Mouse (Mus musculus): ENCODE results near the gene 6030468B19Rik. TPM values are rescaled to one million over a fixed set of nuclear protein-coding genes. Genes with fewer than 3 reads are reported as not detected.

Gene 6030468B19Rik
- total RNA-seq, 1 experiment = not detected

DNA sequence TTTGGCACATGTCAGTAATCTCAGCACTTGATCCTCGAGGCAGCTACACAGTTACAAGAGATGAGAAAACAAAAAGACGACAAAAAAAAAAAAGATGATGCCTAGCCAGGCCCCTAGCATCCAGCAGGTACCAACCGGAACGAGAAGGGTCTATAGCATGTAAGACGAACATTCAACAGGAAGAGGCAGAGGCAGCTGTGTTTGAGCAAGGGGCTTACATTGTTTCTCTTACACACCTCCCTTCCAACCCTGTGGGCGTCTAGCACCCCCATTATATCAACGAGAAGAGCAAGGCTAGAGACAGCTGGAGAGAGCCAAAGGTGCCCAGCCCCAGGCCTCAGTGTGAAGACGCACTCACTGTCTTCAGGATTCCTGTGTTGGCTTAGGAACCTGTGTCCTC lies 29.5 kb downstream of the 6030468B19Rik start:
- Histone ChIP-seq H3K4me3 (ENCODE audit: insufficient read depth in 1 of 2, low read depth in 1 of 2, low read length in 2 of 2, poor library complexity in 1 of 2, severe bottlenecking in 1 of 2) (no peak overlapping the region), H3K27ac (ENCODE audit: insufficient read depth, low read depth, low read length, poor library complexity, severe bottlenecking) (no peak overlapping the region), H3K36me3 (ENCODE audit: control insufficient read depth, insufficient read depth, low read length, poor library complexity, severe bottlenecking) (peaks cover 11% of the 10 kb centered on the region), H3K9ac (ENCODE audit: insufficient read depth, low read depth, low read length, poor library complexity, severe bottlenecking) (no peak overlapping the region; the same call in 1 of the 2 replicates), H3K4me1 (ENCODE audit: control insufficient read depth in 2 of 2, insufficient read depth in 2 of 2, low read length in 2 of 2, poor library complexity in 1 of 2) (peaks cover 7 to 26% of the 10 kb centered on the region in 2 experiments), H3K9me3 (ENCODE audit: control insufficient read depth, insufficient read depth, low read depth, low read length) (no peaks in the 10 kb centered on the region)
- in situ Hi-C loops (cut with MboI; ENCODE audit: low sequenced_read_pairs in 2 of 2, unreplicated experiment in 2 of 2) = no loop called here
- TF ChIP-seq HCFC1 (IDR thresholded peaks at IDR 0.05; ENCODE audit: borderline replicate concordance, insufficient read depth, low read length) = no peak
- TF ChIP-seq ZNF384 (IDR thresholded peaks at IDR 0.05; ENCODE audit: low read depth, low read length) = no peak
- no peak for TF ChIP-seq MAFK (IDR thresholded peaks at IDR 0.05; ENCODE audit: insufficient read depth, low read depth, low read length)
- no peak for TF ChIP-seq ZC3H11A (IDR thresholded peaks at IDR 0.05; ENCODE audit: borderline replicate concordance, low read depth, low read length)
- no peak for TF ChIP-seq CHD2 (IDR thresholded peaks at IDR 0.05; ENCODE audit: low read depth, low read length)
- DNase-seq (ENCODE audit: low read depth, low spot score) = no peak

DNA sequence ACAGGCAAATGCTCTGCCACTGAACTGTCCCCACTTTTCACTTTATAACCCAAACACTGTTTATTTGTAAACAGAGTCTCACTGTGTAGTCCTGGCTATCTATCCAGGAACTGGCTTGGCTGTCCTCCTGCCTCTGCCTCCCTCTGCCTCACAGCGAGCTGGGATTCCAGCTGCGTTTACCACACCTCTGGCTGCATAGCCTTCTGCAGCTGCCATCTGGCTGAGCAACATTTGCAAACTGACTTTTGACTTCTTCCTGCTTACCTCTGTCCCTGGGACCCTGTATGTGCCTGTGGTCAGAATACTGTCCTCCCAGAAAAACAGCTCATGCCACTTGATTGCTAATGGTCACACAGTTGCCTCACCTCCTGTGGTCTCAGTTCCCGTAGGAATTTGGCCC lies 29.9 kb downstream of the 6030468B19Rik start:
- TF ChIP-seq CHD2 (IDR thresholded peaks at IDR 0.05; ENCODE audit: low read depth, low read length) (no peak), HCFC1 (IDR thresholded peaks at IDR 0.05; ENCODE audit: borderline replicate concordance, insufficient read depth, low read length) (no peak), ZNF384 (IDR thresholded peaks at IDR 0.05; ENCODE audit: low read depth, low read length) (no peak), MAFK (IDR thresholded peaks at IDR 0.05; ENCODE audit: insufficient read depth, low read depth, low read length) (no peak), ZC3H11A (IDR thresholded peaks at IDR 0.05; ENCODE audit: borderline replicate concordance, low read depth, low read length) (no peak)
- H3K4me1 ChIP-seq (ENCODE audit: control insufficient read depth in 2 of 2, insufficient read depth in 2 of 2, low read length in 2 of 2, poor library complexity in 1 of 2) = peaks cover 7 to 24% of the 10 kb centered on the region in 2 experiments
- no peak for DNase-seq (ENCODE audit: low read depth, low spot score)
- H3K27ac ChIP-seq (ENCODE audit: insufficient read depth, low read depth, low read length, poor library complexity, severe bottlenecking) = no peak overlapping the region
- peaks cover 10% of the 10 kb centered on the region for H3K36me3 ChIP-seq (ENCODE audit: control insufficient read depth, insufficient read depth, low read length, poor library complexity, severe bottlenecking)
- no peak overlapping the region for H3K9ac ChIP-seq (ENCODE audit: insufficient read depth, low read depth, low read length, poor library complexity, severe bottlenecking)
- H3K4me3 ChIP-seq (ENCODE audit: insufficient read depth in 1 of 2, low read depth in 1 of 2, low read length in 2 of 2, poor library complexity in 1 of 2, severe bottlenecking in 1 of 2) = no peak overlapping the region
- in situ Hi-C loops (cut with MboI; ENCODE audit: low sequenced_read_pairs in 2 of 2, unreplicated experiment in 2 of 2) = no loop called here
- H3K9me3 ChIP-seq (ENCODE audit: control insufficient read depth, insufficient read depth, low read depth, low read length) = no peaks in the 10 kb centered on the region

- Histone ChIP-seq H3K9ac (ENCODE audit: insufficient read depth, low read depth, low read length, poor library complexity, severe bottlenecking) (peak overlapping the region; percentile 7; the same call in 1 of the 2 replicates), H3K36me3 (ENCODE audit: control insufficient read depth, insufficient read depth, low read length, poor library complexity, severe bottlenecking) (peaks cover 3% of the 10 kb centered on the region), H3K9me3 (ENCODE audit: control insufficient read depth, insufficient read depth, low read depth, low read length) (no peaks in the 10 kb centered on the region), H3K27ac (ENCODE audit: insufficient read depth, low read depth, low read length, poor library complexity, severe bottlenecking) (no peak overlapping the region), H3K4me1 (ENCODE audit: control insufficient read depth in 2 of 2, insufficient read depth in 2 of 2, low read length in 2 of 2, poor library complexity in 1 of 2) (peaks cover 7 to 22% of the 10 kb centered on the region in 2 experiments), H3K4me3 (ENCODE audit: insufficient read depth in 1 of 2, low read depth in 1 of 2, low read length in 2 of 2, poor library complexity in 1 of 2, severe bottlenecking in 1 of 2) (no peak overlapping the region)
- DNase-seq (ENCODE audit: low read depth, low spot score) = no peak
- in situ Hi-C loops (cut with MboI; ENCODE audit: low sequenced_read_pairs in 2 of 2, unreplicated experiment in 2 of 2) = no loop called here
- TF ChIP-seq HCFC1 (IDR thresholded peaks at IDR 0.05; ENCODE audit: borderline replicate concordance, insufficient read depth, low read length) (no peak), CHD2 (IDR thresholded peaks at IDR 0.05; ENCODE audit: low read depth, low read length) (no peak), MAFK (IDR thresholded peaks at IDR 0.05; ENCODE audit: insufficient read depth, low read depth, low read length) (no peak), ZC3H11A (IDR thresholded peaks at IDR 0.05; ENCODE audit: borderline replicate concordance, low read depth, low read length) (no peak), ZNF384 (IDR thresholded peaks at IDR 0.05; ENCODE audit: low read depth, low read length) (no peak)
These were observed 30.9 kb downstream of the 6030468B19Rik start for GRCm38 (mm10) chr11:117828149-117828887.

DNA sequence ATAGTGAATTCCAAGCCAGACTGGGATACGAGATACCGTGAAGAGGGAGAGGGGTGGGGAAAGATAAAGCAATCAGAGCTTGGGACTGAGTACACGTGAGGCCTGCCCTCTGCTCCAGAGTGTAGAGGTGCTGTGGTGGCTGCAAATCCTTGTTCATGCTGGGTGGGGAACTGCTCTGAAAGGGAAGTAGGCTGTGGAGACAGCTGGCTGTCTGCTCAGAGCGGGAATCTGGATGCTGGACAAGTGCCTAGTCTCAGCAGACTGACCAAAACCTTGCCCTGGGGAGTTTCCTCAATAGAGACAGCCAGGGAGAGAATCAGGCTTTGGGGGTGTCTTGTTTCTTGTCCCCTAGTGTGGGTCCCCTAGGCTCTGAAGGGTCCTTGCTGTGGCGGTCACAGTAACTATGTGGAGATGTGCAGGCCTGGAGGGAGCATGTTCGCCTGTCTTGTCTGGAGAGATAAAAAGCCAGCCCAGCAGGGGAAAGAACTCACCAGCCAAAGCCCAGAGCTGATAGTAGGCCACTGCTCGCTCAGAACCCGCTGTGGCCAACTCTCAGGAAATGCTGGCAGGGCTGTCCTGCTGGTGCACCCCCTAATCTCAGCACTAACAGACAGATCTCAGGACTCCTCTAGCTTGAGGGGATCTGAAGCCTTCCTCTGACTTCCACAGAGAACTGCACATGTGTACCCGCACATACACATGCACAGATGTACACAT lies 31.6 kb downstream of the 6030468B19Rik start:
- Histone ChIP-seq H3K4me3 (ENCODE audit: insufficient read depth in 1 of 2, low read depth in 1 of 2, low read length in 2 of 2, poor library complexity in 1 of 2, severe bottlenecking in 1 of 2) (no peak overlapping the region), H3K27ac (ENCODE audit: insufficient read depth, low read depth, low read length, poor library complexity, severe bottlenecking) (no peak overlapping the region), H3K9ac (ENCODE audit: insufficient read depth, low read depth, low read length, poor library complexity, severe bottlenecking) (peak overlapping the region; percentile 14; the same call in 1 of the 2 replicates), H3K36me3 (ENCODE audit: control insufficient read depth, insufficient read depth, low read length, poor library complexity, severe bottlenecking) (no peaks in the 10 kb centered on the region), H3K9me3 (ENCODE audit: control insufficient read depth, insufficient read depth, low read depth, low read length) (no peaks in the 10 kb centered on the region), H3K4me1 (ENCODE audit: control insufficient read depth in 2 of 2, insufficient read depth in 2 of 2, low read length in 2 of 2, poor library complexity in 1 of 2) (peaks cover 7 to 16% of the 10 kb centered on the region in 2 experiments)
- in situ Hi-C loops (cut with MboI; ENCODE audit: low sequenced_read_pairs in 2 of 2, unreplicated experiment in 2 of 2) = no loop called here
- TF ChIP-seq CHD2 (IDR thresholded peaks at IDR 0.05; ENCODE audit: low read depth, low read length) (no peak), ZC3H11A (IDR thresholded peaks at IDR 0.05; ENCODE audit: borderline replicate concordance, low read depth, low read length) (no peak), HCFC1 (IDR thresholded peaks at IDR 0.05; ENCODE audit: borderline replicate concordance, insufficient read depth, low read length) (no peak), MAFK (IDR thresholded peaks at IDR 0.05; ENCODE audit: insufficient read depth, low read depth, low read length) (no peak), ZNF384 (IDR thresholded peaks at IDR 0.05; ENCODE audit: low read depth, low read length) (no peak)
- no peak for DNase-seq (ENCODE audit: low read depth, low spot score)
